Mouse (Mus musculus) heart, adult 2 months (tissue): ENCODE results near the gene Tes3-ps. TPM values are rescaled to one million over a fixed set of nuclear protein-coding genes. Genes with fewer than 3 reads are reported as not detected.

Experiments
- DNase-seq, 2 experiments: peaks; one replicate each; pipeline ENCODE4 v3.0.0; 2021
- H3K27ac ChIP-seq: fragments of 200-600 bp; 2 replicates; pipeline ENCODE4 v1.8.1; 2022
- H3K27me3 ChIP-seq: fragments of 200-500 bp; 2 replicates; pipeline ENCODE4 v1.6.1; 2012; ENCODE audit warnings: mild to moderate bottlenecking, low read length, inconsistent platforms, mixed read lengths; ENCODE audit not compliant: control insufficient read depth, insufficient read depth
- H3K36me3 ChIP-seq: fragments of 200-500 bp; 2 replicates; pipeline ENCODE4 v1.6.1; 2012; ENCODE audit warnings: low read length, inconsistent platforms; ENCODE audit not compliant: control insufficient read depth, insufficient read depth
- H3K4me1 ChIP-seq: fragments of 200-500 bp; 2 replicates; pipeline ENCODE4 v1.6.1; 2011; ENCODE audit warnings: low read length; ENCODE audit not compliant: control insufficient read depth, insufficient read depth
- H3K4me3 ChIP-seq: fragments of 200-600 bp; 2 replicates; pipeline ENCODE4 v1.8.1; 2022
- H3K79me2 ChIP-seq: fragments of 200-500 bp; replicated peaks from 2 replicates; pipeline ENCODE4 v1.6.1; 2012; ENCODE audit warnings: mild to moderate bottlenecking, inconsistent platforms, low read length, moderate library complexity, mixed read lengths; ENCODE audit not compliant: control insufficient read depth, insufficient read depth
- H3K9ac ChIP-seq: fragments of 200-500 bp; 2 replicates; pipeline ENCODE4 v1.6.1; 2012; ENCODE audit warnings: low read depth, mild to moderate bottlenecking, control low read depth, inconsistent platforms, low read length, mixed read lengths
- CTCF ChIP-seq: fragments of 200-600 bp; IDR thresholded peaks from 2 replicates; pipeline ENCODE4 v1.8.1; 2022; ENCODE audit warnings: antibody characterized with exemption, mild to moderate bottlenecking, moderate library complexity
- EP300 ChIP-seq: fragments of 200-500 bp; IDR thresholded peaks from 2 replicates; pipeline ENCODE4 v1.6.1; 2011; ENCODE audit warnings: low read depth, low read length, control low read depth; ENCODE audit not compliant: insufficient read depth
- POLR2A ChIP-seq: fragments of 200-500 bp; IDR thresholded peaks from 2 replicates; pipeline ENCODE4 v1.6.1; 2011; ENCODE audit warnings: mild to moderate bottlenecking, low read depth, low read length, control low read depth; ENCODE audit not compliant: insufficient read depth
- WGBS: fragments of 180-500 bp; shearing (Covaris S2); methylation state at CpG from one replicate; pipeline ENCODE4 v1.1.7; 2018; 5-methylcytosine and 5-hydroxymethylcytosine counted together
- intact Hi-C: fragments of 180-260 bp; cut with DNase I; formaldehyde crosslinking; loops from one replicate; pipeline ENCODE4 v1.15.1; 2025
- polyA plus RNA-seq: library from polyadenylated mRNA; depleted of rRNA; stranded (reverse); fragments of >200 nt; gene quantifications from 2 replicates; pipeline ENCODE4 v1.2.3, GENCODE M21; 2012
- total RNA-seq, 2 experiments: library from RNA; stranded (reverse); gene quantifications; 2 replicates each; pipeline ENCODE4 v1.2.3; 2021

The Tes3-ps gene
- total and polyA plus RNA-seq, 3 experiments: 0.08 to 1.4 (median 0.99) TPM

DNA sequence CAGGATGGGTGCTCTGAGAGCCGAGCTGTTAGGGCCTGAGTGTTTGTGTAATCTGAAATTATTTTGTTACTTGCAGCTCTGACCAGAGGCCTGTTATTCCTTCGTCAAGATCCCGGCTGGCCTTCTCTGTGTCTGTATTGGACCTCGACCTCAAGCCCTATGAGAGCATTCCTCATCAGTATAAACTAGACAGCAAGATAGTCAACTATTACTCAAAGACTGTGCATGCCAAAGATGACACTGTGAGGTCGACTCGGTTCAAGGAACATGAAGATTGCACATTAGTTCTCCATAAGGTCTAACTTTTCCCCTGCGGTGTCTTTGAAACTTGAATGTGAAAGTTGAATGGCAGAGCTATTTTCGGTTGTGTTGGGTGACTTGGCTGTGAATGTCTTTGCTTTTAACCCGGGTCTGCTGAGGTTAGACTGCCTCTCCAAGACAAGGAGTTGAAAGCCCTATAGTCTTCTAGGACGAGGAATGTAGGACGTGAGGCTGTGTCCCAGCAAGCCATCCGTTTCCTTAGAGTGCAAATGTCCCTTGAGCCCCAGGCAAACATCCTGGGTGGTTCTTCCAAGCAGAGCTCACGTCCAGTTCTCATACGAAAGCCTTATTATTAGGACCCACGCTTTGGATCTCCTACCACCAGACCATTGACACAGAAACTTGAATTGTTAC lies 31.5 kb upstream of the Tes3-ps start:
- 69% methylated on average over 15 of the region's 15 CpGs for WGBS
- Histone ChIP-seq H3K27ac (peak overlapping the region; percentile 67), H3K9ac (no peak overlapping the region), H3K36me3 (peaks cover 4% of the 10 kb centered on the region), H3K27me3 (no peaks in the 10 kb centered on the region), H3K4me1 (peaks cover 9% of the 10 kb centered on the region), H3K4me3 (no peak overlapping the region), H3K79me2 (no peaks in the 10 kb centered on the region)
- intact Hi-C loops: no loop called here
- DNase-seq: peak; percentile 40 to 42
- TF ChIP-seq EP300 (no peak), POLR2A (no peak)

GRCm38 (mm10) chr13:49462921-49463320 lies 30.2 kb upstream of the Tes3-ps start:
- no peak overlapping the region for H3K27ac ChIP-seq
- 98% methylated on average over 2 of the region's 2 CpGs for WGBS
- H3K9ac ChIP-seq: no peak overlapping the region
- no peak overlapping the region for H3K4me3 ChIP-seq
- H3K4me1 ChIP-seq: peaks cover 11% of the 10 kb centered on the region
- peaks cover 4% of the 10 kb centered on the region for H3K36me3 ChIP-seq
- no peak for DNase-seq
- TF ChIP-seq POLR2A (no peak), EP300 (no peak), CTCF (no peak)
- no peaks in the 10 kb centered on the region for H3K79me2 ChIP-seq
- H3K27me3 ChIP-seq: no peaks in the 10 kb centered on the region
- intact Hi-C loops: no loop called here

DNA sequence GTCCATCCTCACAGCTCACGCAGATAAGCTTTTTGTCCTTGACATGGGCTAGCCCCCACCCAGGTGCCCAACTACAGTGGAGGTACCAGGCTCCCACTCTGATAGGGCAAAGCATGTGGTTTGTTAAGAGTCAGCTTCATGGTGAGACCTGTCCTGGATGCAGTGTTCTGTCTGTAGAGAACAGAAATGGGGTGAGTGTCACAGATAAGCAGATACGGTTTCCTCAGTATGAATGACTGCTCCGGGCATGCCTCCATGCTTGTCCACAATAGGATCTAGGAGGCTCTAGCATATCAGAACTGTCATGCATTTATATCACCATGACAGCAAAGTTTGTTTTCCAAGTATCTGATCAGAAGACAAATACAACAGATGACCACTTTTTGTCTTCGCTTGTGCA lies 27.2 kb upstream of the Tes3-ps start:
- Histone ChIP-seq H3K9ac (no peak overlapping the region), H3K4me3 (no peak overlapping the region), H3K79me2 (no peaks in the 10 kb centered on the region), H3K27ac (no peak overlapping the region), H3K4me1 (peaks cover 12% of the 10 kb centered on the region), H3K27me3 (no peaks in the 10 kb centered on the region), H3K36me3 (no peaks in the 10 kb centered on the region; the same call in 1 of the 2 replicates)
- 93% methylated on average over 4 of the region's 4 CpGs for WGBS
- DNase-seq: no peak
- intact Hi-C loops: no loop called here
- TF ChIP-seq POLR2A: no peak
- no peak for TF ChIP-seq EP300
- no peak for TF ChIP-seq CTCF

DNA sequence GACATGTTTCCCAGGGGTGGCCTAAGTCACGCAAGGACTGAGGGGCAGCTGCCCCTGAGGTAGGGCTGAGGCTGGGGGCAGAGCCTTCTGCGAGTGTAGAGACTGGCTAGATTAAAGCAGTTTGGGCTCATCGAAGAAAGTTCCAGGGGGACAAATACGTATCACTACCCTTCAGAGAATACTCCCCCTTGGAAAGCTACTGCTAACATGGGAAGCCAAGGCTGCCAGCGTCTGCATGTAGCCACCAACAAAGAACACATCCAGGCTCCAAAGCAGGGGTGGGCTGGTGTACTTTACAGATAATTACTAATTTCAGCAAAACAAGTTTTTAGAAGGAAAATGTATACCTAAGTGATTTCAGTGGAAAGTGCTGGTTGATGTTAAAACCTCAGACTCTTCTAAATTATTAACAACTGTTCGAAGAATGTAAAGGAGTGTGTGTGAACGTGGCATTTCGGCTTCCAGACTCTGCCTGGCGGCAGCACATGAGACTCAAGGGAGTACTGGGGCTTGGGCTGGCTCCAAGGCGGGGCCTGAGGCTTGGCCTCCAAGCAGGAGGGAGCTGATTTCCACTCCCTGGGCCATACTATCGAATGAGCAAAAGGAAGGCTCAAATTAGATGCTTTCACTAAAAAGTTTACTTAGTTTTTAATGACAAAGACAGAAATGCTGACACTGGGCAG lies 26.6 kb upstream of the Tes3-ps start:
- no peak for TF ChIP-seq CTCF
- no peak for TF ChIP-seq POLR2A
- TF ChIP-seq EP300: no peak
- peak; percentile 78 for DNase-seq
- no peaks in the 10 kb centered on the region for H3K79me2 ChIP-seq
- no peaks in the 10 kb centered on the region for H3K27me3 ChIP-seq
- peaks cover 1% of the 10 kb centered on the region for H3K36me3 ChIP-seq
- no peak overlapping the region for H3K4me3 ChIP-seq
- WGBS: 57% methylated on average over 11 of the region's 11 CpGs
- intact Hi-C loops: no loop called here
- peaks cover 17% of the 10 kb centered on the region for H3K4me1 ChIP-seq
- H3K9ac ChIP-seq: no peak overlapping the region
- H3K27ac ChIP-seq: peak overlapping the region; percentile 40

GRCm38 (mm10) chr13:49467585-49467984 lies 25.5 kb upstream of the Tes3-ps start:
- 76% methylated on average over 2 of the region's 2 CpGs for WGBS
- H3K9ac ChIP-seq: no peak overlapping the region
- no peak for DNase-seq
- H3K36me3 ChIP-seq: peaks cover 6% of the 10 kb centered on the region
- peaks cover 19% of the 10 kb centered on the region for H3K4me1 ChIP-seq
- TF ChIP-seq POLR2A (no peak), CTCF (no peak), EP300 (no peak)
- no peaks in the 10 kb centered on the region for H3K27me3 ChIP-seq
- peak overlapping the region; percentile 40 for H3K27ac ChIP-seq
- H3K79me2 ChIP-seq: no peaks in the 10 kb centered on the region
- intact Hi-C loops: no loop called here
- no peak overlapping the region for H3K4me3 ChIP-seq

DNA sequence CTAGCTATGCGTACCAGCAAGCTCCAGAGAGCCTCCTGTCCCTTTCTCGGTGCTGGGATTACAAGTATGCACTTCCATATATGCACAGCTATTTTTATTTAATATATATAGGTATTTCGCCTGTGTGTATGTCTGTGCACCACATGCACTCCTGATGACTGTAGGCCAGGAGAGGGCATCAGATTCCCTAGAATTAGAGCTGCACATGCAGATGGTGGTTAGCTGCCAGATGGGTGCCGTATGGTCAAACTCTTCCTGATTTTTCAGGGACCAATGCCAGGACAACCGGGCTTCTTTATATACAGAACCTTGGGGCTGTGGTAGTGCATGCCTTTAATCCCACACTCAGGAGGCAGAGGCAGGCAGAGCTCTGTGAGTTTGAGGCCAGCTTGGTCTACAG lies 24.1 kb upstream of the Tes3-ps start:
- WGBS: 74% methylated on average over 5 of the region's 5 CpGs
- H3K79me2 ChIP-seq: no peaks in the 10 kb centered on the region
- H3K4me3 ChIP-seq: no peak overlapping the region
- no peak for TF ChIP-seq POLR2A
- peak; percentile 43 for TF ChIP-seq CTCF
- DNase-seq: no peak
- H3K4me1 ChIP-seq: peaks cover 19% of the 10 kb centered on the region
- H3K36me3 ChIP-seq: peaks cover 6% of the 10 kb centered on the region
- no peaks in the 10 kb centered on the region for H3K27me3 ChIP-seq
- intact Hi-C loops: no loop called here
- H3K9ac ChIP-seq: no peak overlapping the region
- H3K27ac ChIP-seq: no peak overlapping the region
